Comparison of ENCODE assay signal across 8 mouse cellular contexts in genomic region chr10:127166404-127166715, GRCm38 (mm10). TPM values are rescaled to one million over a fixed set of nuclear protein-coding genes. Genes with fewer than 3 reads are reported as not detected.
A peak's percentile ranks its signal among the peaks of the same experiment; 100 is the strongest.
DNase-seq lines count a peak whose midpoint lies in the region; ATAC-seq and TF ChIP-seq lines count a peak whose summit lies in the region.

No protein-coding gene starts in this region.

- ATAC-seq in lung, postnatal 0 days = no peak
- 0 out of 2 replicates have a peak, but pooled peaks have one; percentile 1 for ATAC-seq in intestine, postnatal 0 days
- ATAC-seq in neural tube, embryonic 14.5 days (ENCODE audit: low read depth) = no peak

- H3K27me3 ChIP-seq in lung, postnatal 0 days (replicated peaks; ENCODE audit: insufficient read depth, low read length) = peaks cover 49% of the 10 kb centered on the region
- peaks cover 22% of the 10 kb centered on the region for H3K27me3 ChIP-seq in intestine, postnatal 0 days (replicated peaks; ENCODE audit: control insufficient read depth, insufficient read depth, low read length)
- peaks cover 20% of the 10 kb centered on the region for H3K27me3 ChIP-seq in neural tube, embryonic 14.5 days (ENCODE audit: control insufficient read depth, insufficient read depth, low read length)

- 8% methylated on average over 11 of the region's 11 CpGs for WGBS in lung, postnatal 0 days
- 4% methylated on average over 11 of the region's 11 CpGs for WGBS in intestine, postnatal 0 days
- WGBS in neural tube, embryonic 14.5 days = 2% methylated on average over 11 of the region's 11 CpGs

- H3K4me1 ChIP-seq in lung, postnatal 0 days (ENCODE audit: insufficient read depth, low read depth, low read length) = peaks cover 16% of the 10 kb centered on the region
- H3K4me1 ChIP-seq in intestine, postnatal 0 days (replicated peaks; ENCODE audit: control insufficient read depth, insufficient read depth, low read length) = peaks cover 3% of the 10 kb centered on the region; the same call in 1 of the 2 replicates
- H3K4me1 ChIP-seq in neural tube, embryonic 14.5 days (ENCODE audit: control insufficient read depth, insufficient read depth, low read length) = peaks cover 21% of the 10 kb centered on the region

- peak overlapping the region; percentile 45 for H3K4me3 ChIP-seq in lung, postnatal 0 days (ENCODE audit: low read depth, low read length)
- H3K4me3 ChIP-seq in intestine, postnatal 0 days (ENCODE audit: low read depth, low read length) = peak overlapping the region; percentile 57
- peak overlapping the region; percentile 87 for H3K4me3 ChIP-seq in neural tube, embryonic 14.5 days (ENCODE audit: low read depth, low read length)

- no peaks in the 10 kb centered on the region for H3K9me3 ChIP-seq in lung, postnatal 0 days (ENCODE audit: low read length)
- no peaks in the 10 kb centered on the region for H3K9me3 ChIP-seq in intestine, postnatal 0 days (ENCODE audit: control insufficient read depth)
- H3K9me3 ChIP-seq in neural tube, embryonic 14.5 days (ENCODE audit: control insufficient read depth, low read length) = no peaks in the 10 kb centered on the region

- TF ChIP-seq EP300 in lung, postnatal 0 days (IDR thresholded peaks at IDR 0.05) = no peak

- no peak for DNase-seq in lung, postnatal 0 days (ENCODE audit: low spot score)
- no peak for DNase-seq in lung, postnatal 14 days
- DNase-seq in fat pad, adult 2 months (ENCODE audit: extremely low read depth, low read depth, low spot score) = peak; percentile 30
- no peak for DNase-seq in layer of hippocampus, adult 9-10 months (ENCODE audit: low spot score)
- no peak for DNase-seq in kidney, adult 9 months
- no peak for DNase-seq in thymus, postnatal 14 days

- H3K4me2 ChIP-seq in lung, postnatal 0 days (replicated peaks; ENCODE audit: low read depth, low read length) = peak overlapping the region; percentile 89
- H3K4me2 ChIP-seq in intestine, postnatal 0 days (replicated peaks; ENCODE audit: low read depth) = peak overlapping the region; percentile 98
- peak overlapping the region; percentile 67 for H3K4me2 ChIP-seq in neural tube, embryonic 14.5 days (ENCODE audit: low read depth, low read length)

- H3K27ac ChIP-seq in lung, postnatal 0 days (ENCODE audit: low read length) = no peak overlapping the region
- peak overlapping the region; percentile 84; the same call in 1 of the 2 replicates for H3K27ac ChIP-seq in intestine, postnatal 0 days (ENCODE audit: low read depth, low read length)
- peak overlapping the region; percentile 91 for H3K27ac ChIP-seq in neural tube, embryonic 14.5 days (ENCODE audit: low read depth, low read length)

- peak overlapping the region; percentile 32; the same call in 1 of the 2 replicates for H3K9ac ChIP-seq in lung, postnatal 0 days (replicated peaks; ENCODE audit: low read depth)
- peak overlapping the region; percentile 60 for H3K9ac ChIP-seq in intestine, postnatal 0 days (ENCODE audit: low read depth, low read length)
- peak overlapping the region; percentile 96 for H3K9ac ChIP-seq in neural tube, embryonic 14.5 days (replicated peaks; ENCODE audit: low read depth, low read length)

- H3K36me3 ChIP-seq in lung, postnatal 0 days (ENCODE audit: insufficient read depth, low read length) = no peaks in the 10 kb centered on the region
- H3K36me3 ChIP-seq in intestine, postnatal 0 days (ENCODE audit: control insufficient read depth, insufficient read depth) = peaks cover 3% of the 10 kb centered on the region; the same call in 1 of the 2 replicates
- H3K36me3 ChIP-seq in neural tube, embryonic 14.5 days (ENCODE audit: control insufficient read depth, insufficient read depth, low read length) = peaks cover 8% of the 10 kb centered on the region

- TF ChIP-seq CTCF in lung, postnatal 0 days (IDR thresholded peaks at IDR 0.05) = no peak
- TF ChIP-seq CTCF in intestine, postnatal 0 days (IDR thresholded peaks at IDR 0.05; ENCODE audit: low read depth) = peak; percentile 22

RNA-seq across cellular contexts. Expression of gene B4galnt1, which starts 1.3 kb away (rescaled TPM):
- polyA plus RNA-seq in lung, postnatal 0 days (2015; fragmentation: Nextera tagmentation; extraction: Ambion mirVana) = 9.1 and 9.6 TPM in 2 replicates
- polyA plus RNA-seq in intestine, postnatal 0 days (2015; fragmentation: Nextera tagmentation; extraction: Ambion mirVana) = 29.4 and 34.1 TPM in 2 replicates
- polyA plus RNA-seq in neural tube, embryonic 14.5 days (2014; fragmentation: Nextera tagmentation; extraction: Ambion mirVana) = 79.3 and 93.4 TPM in 2 replicates

RNA-seq across cellular contexts. Expression of gene Slc26a10, which starts 14.1 kb away (rescaled TPM):
- polyA plus RNA-seq in lung, postnatal 0 days (2015; fragmentation: Nextera tagmentation; extraction: Ambion mirVana) = 1.0 and 1.1 TPM in 2 replicates
- 0.52 and 0.65 TPM in 2 replicates for polyA plus RNA-seq in intestine, postnatal 0 days (2015; fragmentation: Nextera tagmentation; extraction: Ambion mirVana)
- 0.80 and 1.3 TPM in 2 replicates for polyA plus RNA-seq in neural tube, embryonic 14.5 days (2014; fragmentation: Nextera tagmentation; extraction: Ambion mirVana)

RNA-seq across cellular contexts. Expression of gene Arhgef25, which starts 23.5 kb away (rescaled TPM):
- polyA plus RNA-seq in lung, postnatal 0 days (2015; fragmentation: Nextera tagmentation; extraction: Ambion mirVana) = 27.9 and 37.1 TPM in 2 replicates
- polyA plus RNA-seq in intestine, postnatal 0 days (2015; fragmentation: Nextera tagmentation; extraction: Ambion mirVana) = 14.4 and 15.1 TPM in 2 replicates
- 24.2 and 31.0 TPM in 2 replicates for polyA plus RNA-seq in neural tube, embryonic 14.5 days (2014; fragmentation: Nextera tagmentation; extraction: Ambion mirVana)

RNA-seq across cellular contexts. Expression of gene Dtx3, which starts 29.2 kb away (rescaled TPM):
- polyA plus RNA-seq in lung, postnatal 0 days (2015; fragmentation: Nextera tagmentation; extraction: Ambion mirVana) = 47.5 and 47.8 TPM in 2 replicates
- polyA plus RNA-seq in intestine, postnatal 0 days (2015; fragmentation: Nextera tagmentation; extraction: Ambion mirVana) = 22.2 and 24.6 TPM in 2 replicates
- polyA plus RNA-seq in neural tube, embryonic 14.5 days (2014; fragmentation: Nextera tagmentation; extraction: Ambion mirVana) = 224 and 231 TPM in 2 replicates

RNA-seq across cellular contexts. Expression of gene Pip4k2c, which starts 45.0 kb away (rescaled TPM):
- 31.0 and 35.1 TPM in 2 replicates for polyA plus RNA-seq in lung, postnatal 0 days (2015; fragmentation: Nextera tagmentation; extraction: Ambion mirVana)
- polyA plus RNA-seq in intestine, postnatal 0 days (2015; fragmentation: Nextera tagmentation; extraction: Ambion mirVana) = 43.0 and 47.0 TPM in 2 replicates
- 15.5 and 18.1 TPM in 2 replicates for polyA plus RNA-seq in neural tube, embryonic 14.5 days (2014; fragmentation: Nextera tagmentation; extraction: Ambion mirVana)

Comparison
In these comparisons a context has a peak if more than half of its experiments do, and no peak if none do; other contexts are left out.
1. H3K9ac ChIP-seq: peak in every context shown above with its lines; median percentile 96 in neural tube, embryonic 14.5 days; 60 in intestine, postnatal 0 days; 32 in lung, postnatal 0 days.